Mouse (Mus musculus) hematopoietic stem cell, adult 5-6 weeks (primary cell): ENCODE data around the gene Phpt1. TPM values are rescaled to one million over a fixed set of nuclear protein-coding genes. Genes with fewer than 3 reads are reported as not detected.

Experiments used
- ATAC-seq, 2 experiments: fragments of 125-278 bp in 1 of 2; replicated peaks in 1 of 2; 2 replicates each; pipeline ENCODE4 v1.8.0; 2016 to 2017; ENCODE audit warnings: inconsistent platforms in 2 of 2, mild to moderate bottlenecking in 2 of 2, moderate number of reproducible peaks in 2 of 2, low read depth in 1 of 2, moderate TSS enrichment in 1 of 2; ENCODE audit not compliant: low FRiP score in 2 of 2, poor library complexity in 2 of 2, severe bottlenecking in 2 of 2, insufficient read depth in 1 of 2, low TSS enrichment in 1 of 2
- total RNA-seq: library from RNA; stranded (forward); fragments of 172-1452, 232-1000 nt; gene quantifications from 2 replicates; pipeline ENCODE4 v1.2.3, GENCODE M21; 2017

The Phpt1 gene
- total RNA-seq, 1 experiment from 2014 or later: 27.8 TPM

- ATAC-seq: peak in 1 of 2 experiments; percentile 20; a peak in 2 of 4 replicates
Observed at GRCm38 (mm10) chr2:25545996-25546810, 28.8 kb downstream of the Phpt1 start.

- ATAC-seq: no peak
Observed at GRCm38 (mm10) chr2:25541644-25542367, 33.2 kb downstream of the Phpt1 start.

- no peak for ATAC-seq
Observed at GRCm38 (mm10) chr2:25540541-25540948, 34.5 kb downstream of the Phpt1 start.

GRCm38 (mm10) chr2:25536531-25536930 lies 38.5 kb downstream of the Phpt1 start:
- no peak for ATAC-seq

GRCm38 (mm10) chr2:25534866-25535182 lies 40.2 kb downstream of the Phpt1 start:
- no peak for ATAC-seq

- ATAC-seq: peak in 1 of 2 experiments; percentile 42; a peak in 2 of 4 replicates
Observed at GRCm38 (mm10) chr2:25534178-25534865, 40.7 kb downstream of the Phpt1 start.

GRCm38 (mm10) chr2:25533707-25534106 lies 41.3 kb downstream of the Phpt1 start:
- no peak for ATAC-seq

GRCm38 (mm10) chr2:25526510-25527302 lies 48.3 kb downstream of the Phpt1 start:
- ATAC-seq: no peak

Other genes with a start within 250 kb of the Phpt1 start
- 60.9 and 70.9 TPM in 2 replicates for gene Man1b1, start 242.9 kb downstream of the Phpt1 start, total RNA-seq
- 11.9 and 31.6 TPM in 2 replicates for gene Dpp7, start 218.9 kb downstream of the Phpt1 start, total RNA-seq
- gene Uap1l1, start 209.5 kb downstream of the Phpt1 start, total RNA-seq: 8.2 and 12.6 TPM in 2 replicates
- 3.3 and 12.1 TPM in 2 replicates for gene Sapcd2, start 202.9 kb downstream of the Phpt1 start, total RNA-seq
- not detected in 2 replicates for gene Entpd2, start 179.3 kb downstream of the Phpt1 start, total RNA-seq
- 0.74 and 2.3 TPM in 2 replicates for gene Npdc1, start 175.9 kb downstream of the Phpt1 start, total RNA-seq
- 23.6 and 28.5 TPM in 2 replicates for gene Fut7, start 152.0 kb downstream of the Phpt1 start, total RNA-seq
- gene Abca2, start 146.5 kb downstream of the Phpt1 start, total RNA-seq: 52.7 and 57.5 TPM in 2 replicates
- not detected in 2 replicates for gene Clic3, start 118.4 kb downstream of the Phpt1 start, total RNA-seq
- 27.5 and 28.0 TPM in 2 replicates for gene Paxx, start 114.1 kb downstream of the Phpt1 start, total RNA-seq
- 3.4 and 3.5 TPM in 2 replicates for gene Ptgds, start 105.2 kb downstream of the Phpt1 start, total RNA-seq
- not detected in 2 replicates for gene Lcn12, start 81.3 kb downstream of the Phpt1 start, total RNA-seq
- gene Fbxw5, start 74.5 kb downstream of the Phpt1 start, total RNA-seq: 20.6 and 25.1 TPM in 2 replicates
- gene C8g, start 73.5 kb downstream of the Phpt1 start, total RNA-seq: 0.35 and 2.0 TPM in 2 replicates
- 18.0 and 20.2 TPM in 2 replicates for gene Traf2, start 28.3 kb downstream of the Phpt1 start, total RNA-seq
- 68.7 and 71.1 TPM in 2 replicates for gene Edf1, start 17.4 kb downstream of the Phpt1 start, total RNA-seq
- gene Mamdc4, start 379 bp downstream of the Phpt1 start, total RNA-seq: 1.1 and 4.8 TPM in 2 replicates
- 0.40 TPM in 1 of 2 replicates, not detected in the other for gene Ajm1, start 6.5 kb upstream of the Phpt1 start, total RNA-seq
- 56.5 and 67.0 TPM in 2 replicates for gene Rabl6, start 33.3 kb upstream of the Phpt1 start, total RNA-seq
- not detected in 2 replicates for gene Ccdc183, start 42.5 kb upstream of the Phpt1 start, total RNA-seq
- 22.2 and 28.8 TPM in 2 replicates for gene Tmem141, start 46.8 kb upstream of the Phpt1 start, total RNA-seq
- gene Fcna, start 52.8 kb upstream of the Phpt1 start, total RNA-seq: 0.94 TPM in 1 of 2 replicates, not detected in the other
- gene Lcn8, start 77.9 kb upstream of the Phpt1 start, total RNA-seq: not detected in 2 replicates
- not detected in 2 replicates for gene Lcn5, start 82.7 kb upstream of the Phpt1 start, total RNA-seq
- gene Lcn6, start 101.6 kb upstream of the Phpt1 start, total RNA-seq: not detected in 2 replicates
- not detected in 2 replicates for gene Lcn10, start 107.5 kb upstream of the Phpt1 start, total RNA-seq
- not detected in 2 replicates for gene Obp2a, start 124.8 kb upstream of the Phpt1 start, total RNA-seq
- 6.4 and 11.8 TPM in 2 replicates for gene Bmyc, start 131.5 kb upstream of the Phpt1 start, total RNA-seq
- not detected in 2 replicates for gene Obp2b, start 161.8 kb upstream of the Phpt1 start, total RNA-seq
- gene Lcn3, start 190.3 kb upstream of the Phpt1 start, total RNA-seq: not detected in 2 replicates
- not detected in 2 replicates for gene Lcn11, start 201.8 kb upstream of the Phpt1 start, total RNA-seq
- gene Gm13539, start 207.0 kb upstream of the Phpt1 start, total RNA-seq: not detected in 2 replicates
- gene Glt6d1, start 240.6 kb upstream of the Phpt1 start, total RNA-seq: not detected in 2 replicates
- gene Lcn9, start 247.9 kb upstream of the Phpt1 start, total RNA-seq: not detected in 2 replicates